8 mouse cellular contexts compared by ENCODE assay signal in genomic region chr3:88149510-88149974, GRCm38 (mm10). TPM values are rescaled to one million over a fixed set of nuclear protein-coding genes. Genes with fewer than 3 reads are reported as not detected.
DNase-seq lines count a peak whose midpoint lies in the region; ATAC-seq and TF ChIP-seq lines count a peak whose summit lies in the region.

No protein-coding gene starts in this region.

- 0 out of 2 replicates have a peak overlapping the region, but pooled peaks have one; percentile 2 for H3K9ac ChIP-seq in liver, adult 2 months (ENCODE audit: low read depth, low read length)
- H3K9ac ChIP-seq in limb, embryonic 13.5 days = peak overlapping the region; percentile 53

- no peak for DNase-seq in liver, adult 2 months (ENCODE audit: extremely low read depth, low read depth, low spot score)
- no peak for DNase-seq in liver
- no peak for DNase-seq in forebrain, embryonic 10.5 days (ENCODE audit: extremely low spot score, low spot score)
- DNase-seq in gastrocnemius, postnatal 10 days = no peak
- DNase-seq in embryo, embryonic 9.5 days (ENCODE audit: extremely low spot score) = no peak
- DNase-seq in urinary bladder, postnatal 14 days (ENCODE audit: low spot score) = no peak

- no peak for TF ChIP-seq POLR2A in liver, adult 2 months (IDR thresholded peaks at IDR 0.05; ENCODE audit: extremely low read depth, insufficient read depth, low read length)
- no peak; the same call in 1 of the 2 replicates for TF ChIP-seq POLR2A in small intestine, adult 2 months (IDR thresholded peaks at IDR 0.05; ENCODE audit: low read depth, low read length)

- H3K36me3 ChIP-seq in liver, adult 2 months (ENCODE audit: control insufficient read depth, insufficient read depth, low read length) = no peaks in the 10 kb centered on the region
- H3K36me3 ChIP-seq in forebrain, embryonic 10.5 days (replicated peaks) = peaks cover 5% of the 10 kb centered on the region; the same call in 1 of the 2 replicates
- 0 out of 2 replicates have a peak, but pooled peaks cover 3% of the 10 kb centered on the region for H3K36me3 ChIP-seq in limb, embryonic 13.5 days
- no peaks in the 10 kb centered on the region for H3K36me3 ChIP-seq in small intestine, adult 2 months (ENCODE audit: control insufficient read depth, insufficient read depth, low read length)

- peaks cover 47% of the 10 kb centered on the region for H3K4me1 ChIP-seq in liver, adult 2 months (ENCODE audit: control insufficient read depth, insufficient read depth, low read length)
- H3K4me1 ChIP-seq in forebrain, embryonic 10.5 days = peaks cover 88% of the 10 kb centered on the region
- H3K4me1 ChIP-seq in limb, embryonic 13.5 days = peaks cover 78% of the 10 kb centered on the region
- H3K4me1 ChIP-seq in small intestine, adult 2 months (ENCODE audit: control insufficient read depth, insufficient read depth, insufficient read length, low read length) = peaks cover 75% of the 10 kb centered on the region

- H3K27me3 ChIP-seq in liver, adult 2 months (ENCODE audit: control insufficient read depth, insufficient read depth, low read length) = no peaks in the 10 kb centered on the region
- no peaks in the 10 kb centered on the region for H3K27me3 ChIP-seq in forebrain, embryonic 10.5 days (ENCODE audit: poor library complexity, severe bottlenecking)
- no peaks in the 10 kb centered on the region for H3K27me3 ChIP-seq in limb, embryonic 13.5 days
- H3K27me3 ChIP-seq in small intestine, adult 2 months (ENCODE audit: control insufficient read depth, insufficient read depth, low read length) = no peaks in the 10 kb centered on the region

- ATAC-seq in limb, embryonic 13.5 days (ENCODE audit: low FRiP score, low read depth) = no peak

- peak overlapping the region; percentile 50 for H3K4me2 ChIP-seq in limb, embryonic 13.5 days (replicated peaks)

- 34% methylated on average over 6 of the region's 6 CpGs for WGBS in liver, adult 2 months
- WGBS in forebrain, embryonic 10.5 days = 20% methylated on average over 6 of the region's 6 CpGs
- 21% methylated on average over 6 of the region's 6 CpGs for WGBS in limb, embryonic 13.5 days
- WGBS in small intestine, adult 2 months = 26% methylated on average over 6 of the region's 6 CpGs

- TF ChIP-seq CTCF in liver, adult 2 months (IDR thresholded peaks at IDR 0.05; ENCODE audit: low read depth, low read length) = no peak
- TF ChIP-seq CTCF in small intestine, adult 2 months (IDR thresholded peaks at IDR 0.05; ENCODE audit: extremely low read depth, insufficient read length, insufficient replicate concordance, low read depth, low read length) = no peak

- peak overlapping the region; percentile 12 for H3K27ac ChIP-seq in liver, adult 2 months (replicated peaks; ENCODE audit: insufficient read depth, low read depth, low read length)
- peak overlapping the region; percentile 82 for H3K27ac ChIP-seq in forebrain, embryonic 10.5 days
- H3K27ac ChIP-seq in limb, embryonic 13.5 days = peak overlapping the region; percentile 67
- H3K27ac ChIP-seq in small intestine, adult 2 months (ENCODE audit: insufficient read depth, low read depth, low read length) = peak overlapping the region; percentile 81

- H3K79me2 ChIP-seq in liver, adult 2 months (ENCODE audit: control insufficient read depth, insufficient read depth, low read length) = peaks cover 80% of the 10 kb centered on the region

- no peaks in the 10 kb centered on the region for H3K9me3 ChIP-seq in forebrain, embryonic 10.5 days
- H3K9me3 ChIP-seq in limb, embryonic 13.5 days = no peaks in the 10 kb centered on the region

- no peak overlapping the region for H3K4me3 ChIP-seq in liver, adult 2 months (ENCODE audit: insufficient read depth, low read depth, low read length)
- H3K4me3 ChIP-seq in forebrain, embryonic 10.5 days = peak overlapping the region; percentile 25; the same call in 1 of the 2 replicates
- H3K4me3 ChIP-seq in limb, embryonic 13.5 days = peak overlapping the region; percentile 12
- H3K4me3 ChIP-seq in small intestine, adult 2 months (ENCODE audit: low read depth, low read length) = no peak overlapping the region; the same call in 1 of the 2 replicates

RNA-seq across cellular contexts. Expression of gene Mef2d, which starts 7.4 kb away (rescaled TPM):
- 3.7 and 6.2 TPM in 2 replicates for total RNA-seq in liver, adult 2 months (2014; rRNA removed)
- 17.7 and 22.2 TPM in 2 replicates for polyA plus RNA-seq in liver, adult 2 months (2012; rRNA removed)
- polyA plus RNA-seq in forebrain, embryonic 10.5 days (2016; fragmentation: Nextera tagmentation; extraction: Ambion mirVana) = 9.4 and 11.1 TPM in 2 replicates
- polyA plus RNA-seq in limb, embryonic 13.5 days (2015; fragmentation: Nextera tagmentation; extraction: Ambion mirVana) = 16.4 and 19.7 TPM in 2 replicates
- 61.9 and 89.7 TPM in 2 replicates for polyA plus RNA-seq in small intestine, adult 2 months (2012; rRNA removed)
- 100 to 1,000 TPM; 148 to 163 TPM for total RNA-seq in gastrocnemius, postnatal 10 days (2021)

Comparison
In these comparisons a context has a peak if more than half of its experiments do, and no peak if none do; other contexts are left out.
1. H3K27ac ChIP-seq: peak in every context shown above with its lines; median percentile 82 in forebrain, embryonic 10.5 days; 81 in small intestine, adult 2 months; 67 in limb, embryonic 13.5 days; 12 in liver, adult 2 months.
2. H3K4me3 ChIP-seq: peak in forebrain, embryonic 10.5 days (single experiment) and limb, embryonic 13.5 days (single experiment); none in liver, adult 2 months (single experiment) and small intestine, adult 2 months (single experiment).